Mouse (Mus musculus) liver, adult 2 months (tissue): ENCODE measurements around the gene Itgb3bp.

Experiments
- CTCF ChIP-seq: fragments of 200-500 bp; IDR thresholded peaks from 2 replicates; pipeline ENCODE4 v1.5.1; 2011; ENCODE audit warnings: low read depth, low read length, control low read depth
- POLR2A ChIP-seq: fragments of 200-500 bp; IDR thresholded peaks from 2 replicates; pipeline ENCODE4 v1.6.1; 2011; ENCODE audit warnings: low read length, control low read depth; ENCODE audit not compliant: insufficient read depth; ENCODE audit errors: extremely low read depth

GRCm38 (mm10) chr4:99941655-99942414, 12.2 kb upstream of the Itgb3bp start:
- TF ChIP-seq POLR2A (no peak), CTCF (peak; percentile 43)
